Mouse (Mus musculus) mesoderm, embryonic 11.5 days (tissue): ENCODE measurements around the gene 2310061I04Rik.

Source experiments
- DNase-seq: peaks from one replicate; pipeline ENCODE4 v3.0.0-alpha.2; 2012; ENCODE audit warnings: low read depth, low spot score

2310061I04Rik gene

DNA sequence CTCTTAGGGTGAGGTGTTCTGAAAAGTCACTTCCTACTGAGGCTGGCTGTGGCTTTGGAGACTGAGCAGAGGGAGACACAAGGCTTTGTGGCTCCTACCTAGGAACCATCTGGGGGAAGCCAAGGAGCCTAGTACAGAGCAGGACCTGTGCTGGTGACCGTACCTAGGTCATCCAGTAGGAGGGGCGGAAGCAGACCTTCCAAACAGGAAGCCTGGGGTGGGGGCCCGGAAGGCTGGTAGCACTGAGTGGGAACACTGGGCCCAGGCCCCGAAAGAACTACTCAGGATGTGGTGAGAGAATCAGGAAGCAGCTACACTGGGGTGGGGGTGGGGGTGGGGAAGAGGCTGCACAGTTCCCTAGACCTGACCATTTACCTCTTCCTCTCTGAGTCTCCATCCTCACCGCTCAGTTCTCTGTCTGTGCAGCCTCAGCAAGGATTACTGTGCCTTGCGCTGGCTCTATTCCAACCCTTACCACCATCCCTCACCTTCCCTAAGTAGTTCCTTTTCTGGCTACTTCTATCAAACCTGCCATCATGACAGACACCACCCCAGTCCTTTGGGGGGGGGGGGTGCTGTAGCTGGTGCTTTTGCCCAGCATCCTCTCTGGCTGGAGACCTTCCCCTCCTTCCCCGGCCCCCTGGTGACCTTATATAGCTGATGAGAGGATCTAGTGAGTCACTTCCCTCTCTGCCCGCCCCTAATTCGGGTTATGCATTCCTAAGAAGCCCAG, 26.9 kb downstream of the 2310061I04Rik start:
- peak; percentile 26 for DNase-seq

DNA sequence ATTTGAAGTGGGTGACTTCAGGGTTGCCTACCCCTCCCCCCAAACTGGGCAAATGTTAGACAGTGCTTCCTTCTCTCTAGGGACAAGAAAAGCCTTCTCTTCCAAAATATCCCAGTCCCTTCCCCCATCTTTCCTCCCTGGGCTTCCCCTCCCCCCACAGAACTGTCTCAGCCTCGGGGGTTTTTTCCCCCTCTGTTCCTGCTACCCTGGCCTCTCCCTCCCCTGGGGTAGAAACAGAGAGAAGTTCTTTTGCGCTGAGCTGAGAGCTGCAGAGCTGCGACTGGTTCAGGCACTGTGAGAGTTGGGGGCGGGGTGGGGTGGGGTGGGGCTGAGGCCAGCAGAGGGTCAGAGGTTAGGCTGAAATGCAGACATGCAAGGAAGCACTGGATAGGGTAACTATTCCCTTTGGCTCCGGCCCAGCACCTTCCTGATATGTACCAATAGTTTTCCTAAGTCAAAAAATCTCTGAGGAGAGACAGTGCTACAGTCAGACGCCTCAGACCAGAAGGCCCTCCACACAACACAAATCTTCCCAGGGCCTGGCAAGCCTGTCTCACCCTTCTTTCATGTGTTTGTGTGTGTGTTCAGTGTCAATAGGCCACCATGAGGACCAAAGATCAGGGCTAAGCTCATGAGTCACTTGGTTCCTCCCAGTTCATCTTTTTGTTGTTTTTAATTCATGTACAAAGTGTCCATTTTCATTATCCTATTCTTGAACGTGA, 27.7 kb downstream of the 2310061I04Rik start:
- peak; percentile 61 for DNase-seq

DNA sequence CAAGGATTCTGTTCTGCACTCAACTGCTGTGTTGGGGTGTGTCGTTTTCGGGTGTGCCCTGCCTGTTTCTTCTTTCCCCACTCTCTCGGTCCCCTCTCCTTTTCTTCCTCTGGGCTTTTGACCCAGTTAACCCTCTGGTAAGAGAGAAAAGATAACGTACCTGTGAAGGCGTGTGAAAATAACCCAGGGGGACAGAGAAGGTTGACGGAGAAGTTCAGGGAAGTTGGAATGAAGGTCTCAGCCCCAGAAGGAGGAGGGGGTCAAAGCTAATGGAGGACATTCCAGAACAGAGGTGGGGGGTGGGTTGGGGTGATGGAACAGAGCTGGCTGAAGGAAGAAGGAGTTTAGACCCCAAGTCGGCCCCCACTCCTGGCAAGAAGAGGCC, 28.3 kb downstream of the 2310061I04Rik start:
- no peak for DNase-seq

DNA sequence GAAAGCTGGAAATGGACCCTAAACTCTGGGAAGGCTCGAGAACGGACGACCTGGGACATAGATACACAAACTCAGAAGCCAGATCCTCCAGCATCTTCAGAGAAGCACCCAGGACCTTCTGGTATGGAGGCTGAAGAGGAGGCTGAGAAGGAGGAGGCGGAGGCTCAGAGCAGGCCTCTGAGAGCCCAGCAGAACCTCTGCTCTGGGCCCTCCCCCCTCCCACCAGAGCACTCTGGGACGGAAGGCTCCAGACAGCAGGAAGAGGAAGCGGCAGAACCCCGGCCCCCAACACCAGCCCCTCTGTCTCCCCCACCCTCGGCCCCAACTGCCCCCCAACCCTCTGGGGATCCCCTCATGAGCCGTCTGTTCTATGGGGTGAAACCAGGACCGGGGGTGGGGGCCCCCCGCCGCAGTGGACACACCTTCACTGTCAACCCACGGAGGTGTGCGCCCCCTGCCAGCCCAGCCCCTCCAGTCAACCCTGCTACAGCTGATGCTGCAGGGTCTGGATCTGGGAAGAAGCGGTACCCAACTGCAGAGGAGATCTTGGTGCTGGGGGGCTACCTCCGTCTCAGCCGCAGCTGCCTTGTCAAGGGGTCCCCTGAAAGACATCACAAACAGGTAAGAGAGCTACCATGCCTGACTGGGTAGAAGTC, 28.9 kb downstream of the 2310061I04Rik start:
- no peak for DNase-seq

DNA sequence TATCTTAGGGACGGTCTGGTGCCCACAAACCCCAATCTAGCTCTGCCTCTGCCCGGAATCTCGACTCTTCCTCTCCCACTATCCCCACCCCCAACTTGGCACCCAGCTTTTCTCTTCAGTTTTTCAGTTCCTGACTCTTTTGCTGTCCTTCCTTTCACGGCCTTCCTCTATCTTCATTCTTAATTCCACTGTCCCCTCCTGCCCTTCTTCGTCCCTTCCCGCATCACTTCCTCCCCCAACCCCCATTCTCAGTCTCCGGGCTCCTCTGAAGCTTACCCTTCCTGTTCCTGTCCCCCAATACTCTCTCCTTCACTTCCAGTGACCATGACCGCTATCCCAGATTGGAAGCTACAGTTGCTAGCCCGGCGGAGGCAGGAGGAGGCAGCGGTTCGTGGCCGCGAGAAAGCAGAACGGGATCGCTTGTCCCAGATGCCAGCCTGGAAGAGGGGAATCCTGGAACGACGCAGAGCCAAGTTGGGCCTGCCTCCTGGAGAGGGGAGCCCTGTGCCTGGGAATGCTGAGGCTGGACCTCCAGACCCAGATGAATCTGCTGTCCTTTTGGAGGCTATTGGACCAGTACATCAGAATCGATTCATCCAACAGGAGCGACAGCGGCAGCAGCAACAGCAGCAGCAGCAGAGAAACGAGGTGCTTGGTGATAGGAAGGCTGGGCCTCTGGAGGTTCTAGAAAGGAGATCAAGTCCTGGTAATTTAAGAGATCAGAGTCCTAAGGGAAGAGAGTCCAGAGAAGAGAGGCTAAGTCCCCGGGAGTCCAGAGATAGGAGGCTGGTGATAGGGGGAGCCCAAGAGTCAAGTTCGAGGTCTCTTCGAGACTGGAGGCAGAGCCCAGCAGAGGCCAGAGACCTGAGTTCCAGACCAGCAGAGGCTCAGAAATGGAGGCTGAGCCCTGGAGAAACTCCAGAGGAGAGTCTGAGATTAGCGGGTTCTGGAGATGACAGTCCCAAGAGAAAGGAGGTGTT, 30.0 kb downstream of the 2310061I04Rik start:
- DNase-seq = no peak

DNA sequence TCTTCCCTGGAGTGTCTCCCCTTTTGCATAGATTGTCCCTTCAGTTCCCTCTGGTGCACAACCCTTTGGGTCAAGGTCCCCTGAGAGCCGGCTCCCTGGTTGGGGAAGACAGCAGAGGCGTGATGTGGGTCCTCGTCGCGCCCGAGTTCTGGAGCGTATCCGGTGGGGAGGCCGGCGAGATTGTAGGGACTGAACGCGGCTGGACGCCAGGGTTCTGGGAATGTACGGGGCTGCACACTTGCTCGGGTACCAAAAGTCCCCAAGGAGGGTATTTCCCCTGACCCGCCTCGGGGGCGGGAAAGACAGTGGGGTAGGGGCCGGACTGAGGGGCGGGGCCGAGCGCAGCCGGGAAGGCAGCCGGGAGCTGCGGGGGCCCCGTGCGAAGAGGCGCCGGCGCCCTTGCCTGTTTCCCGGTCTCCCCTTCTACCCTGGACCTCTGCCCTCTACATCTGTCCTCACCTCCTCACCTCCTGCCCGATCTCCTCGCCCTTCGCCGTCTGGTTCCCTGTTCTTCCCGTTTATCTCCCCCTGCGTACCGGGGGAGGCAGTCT, 30.9 kb downstream of the 2310061I04Rik start:
- DNase-seq = peak; percentile 65

DNA sequence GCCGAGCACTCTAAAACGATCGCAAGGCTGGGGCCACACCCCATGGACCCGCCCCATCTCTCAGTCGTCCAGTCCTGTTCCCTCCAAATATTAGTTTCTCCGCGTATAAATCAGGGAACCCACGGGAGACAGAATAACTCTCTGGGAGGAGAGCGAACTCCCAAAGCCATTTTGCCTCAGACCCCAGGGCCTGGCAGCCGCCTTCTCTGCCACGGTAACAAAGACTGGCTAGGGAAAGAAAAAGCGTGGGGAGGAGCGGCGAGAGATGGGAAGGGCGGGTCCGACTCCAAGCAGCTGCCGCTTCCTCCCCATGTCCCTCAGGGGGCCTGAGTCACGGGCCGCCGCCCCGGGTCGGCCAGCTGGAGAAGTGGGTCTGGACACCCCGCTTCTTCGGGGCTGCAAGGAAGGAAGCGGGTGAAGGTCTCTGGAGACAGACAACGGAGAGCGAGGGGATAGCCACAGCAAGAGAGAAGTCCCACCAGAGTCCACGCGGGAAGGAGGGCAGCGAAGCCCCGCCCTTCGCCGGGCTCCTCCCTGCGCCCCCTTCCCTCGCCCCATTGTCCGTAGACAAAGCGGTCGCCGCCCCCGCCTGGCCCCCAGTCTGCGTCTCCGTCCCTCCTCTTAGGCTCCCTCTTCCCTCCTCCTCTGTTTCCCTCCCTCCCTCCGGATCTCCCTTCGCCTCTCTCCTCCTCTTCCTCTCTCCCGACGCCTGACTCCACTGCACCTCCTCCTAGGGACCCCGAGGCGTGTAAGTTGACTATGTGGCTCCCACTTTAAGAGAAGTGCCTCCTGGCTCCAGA, 31.6 kb downstream of the 2310061I04Rik start, which contains the start of gene Ppp1r18:
Gene Ppp1r18, plus strand, starts transcription at position 113 of the 800 bp plus-strand sequence.
- peak; percentile 90 for DNase-seq

DNA sequence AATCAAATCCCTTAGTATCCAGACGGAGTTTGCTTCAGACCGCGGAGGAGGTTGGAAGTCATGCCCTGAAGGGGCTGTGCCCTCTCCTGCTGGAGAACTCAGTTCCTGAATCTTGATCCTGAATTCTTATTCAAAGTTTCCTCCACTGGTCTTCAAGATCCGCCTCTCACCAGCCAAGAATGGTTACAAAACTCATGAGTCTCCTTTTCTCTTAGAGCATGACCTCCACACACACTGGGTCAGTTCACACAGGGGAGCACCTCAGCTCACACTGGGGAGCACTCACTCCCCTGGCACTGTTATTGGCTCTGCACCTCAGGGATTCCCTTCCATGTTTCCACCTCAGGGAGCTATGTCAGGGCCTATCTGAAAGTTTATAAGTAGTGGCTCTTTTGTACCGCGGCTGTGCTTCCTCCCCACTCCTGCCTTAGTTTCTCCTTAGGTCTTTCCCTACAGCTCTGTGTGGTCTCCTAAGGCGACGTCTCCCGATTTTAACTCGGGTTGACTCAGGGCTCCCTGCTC, 32.3 kb downstream of the 2310061I04Rik start:
- DNase-seq = no peak

DNA sequence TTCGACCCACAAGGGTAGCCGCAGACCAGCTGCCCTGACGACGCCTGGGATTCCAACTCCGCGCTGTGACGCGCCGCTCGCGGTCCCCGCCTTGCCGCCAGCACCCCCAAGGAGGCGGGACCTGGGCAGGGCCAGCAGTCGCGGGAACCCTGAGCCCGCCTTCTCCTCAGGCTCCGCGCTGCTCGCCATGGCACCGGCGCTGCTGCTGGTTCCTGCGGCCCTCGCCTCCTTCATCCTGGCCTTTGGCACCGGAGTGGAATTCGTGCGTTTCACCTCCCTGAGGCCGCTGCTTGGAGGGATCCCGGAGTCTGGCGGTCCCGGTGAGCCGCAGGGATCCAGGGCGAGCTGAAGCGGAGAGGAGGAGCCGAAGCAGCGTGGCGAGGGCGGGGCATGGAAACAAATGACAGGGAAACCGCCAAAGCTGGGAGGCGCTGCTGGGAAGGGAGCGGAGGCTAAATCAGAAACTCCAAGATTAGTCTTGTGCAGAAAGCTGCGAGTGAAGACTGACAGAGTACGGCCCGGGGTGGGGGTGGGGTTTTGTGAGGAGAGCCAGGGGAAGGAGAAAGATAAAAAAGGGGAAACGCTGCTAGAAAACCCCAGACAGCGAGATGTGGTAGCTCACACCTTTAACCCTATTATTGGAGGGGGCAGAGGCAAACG, 35.9 kb downstream of the 2310061I04Rik start, which contains the start of gene Nrm:
Gene Nrm, plus strand, starts transcription at position 121 of the 660 bp plus-strand sequence.
- DNase-seq = peak; percentile 89

DNA sequence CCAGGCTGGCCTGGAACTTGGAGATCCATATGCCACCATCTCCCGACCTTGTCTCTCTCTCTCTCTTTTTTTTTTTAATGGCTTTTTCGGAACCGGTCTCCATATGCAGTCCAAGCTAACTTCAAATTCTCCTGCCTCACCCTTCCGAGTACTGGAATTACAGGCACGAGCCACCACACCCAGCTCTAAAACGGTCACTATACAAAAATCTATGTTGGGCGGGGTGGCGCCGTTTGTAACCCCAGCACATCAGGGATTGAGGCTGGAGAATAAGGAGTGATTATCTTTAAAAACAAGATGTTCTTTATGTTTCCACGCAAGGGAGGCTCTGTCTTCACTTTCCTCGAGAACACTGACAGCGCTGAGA, 36.4 kb downstream of the 2310061I04Rik start:
- no peak for DNase-seq

DNA sequence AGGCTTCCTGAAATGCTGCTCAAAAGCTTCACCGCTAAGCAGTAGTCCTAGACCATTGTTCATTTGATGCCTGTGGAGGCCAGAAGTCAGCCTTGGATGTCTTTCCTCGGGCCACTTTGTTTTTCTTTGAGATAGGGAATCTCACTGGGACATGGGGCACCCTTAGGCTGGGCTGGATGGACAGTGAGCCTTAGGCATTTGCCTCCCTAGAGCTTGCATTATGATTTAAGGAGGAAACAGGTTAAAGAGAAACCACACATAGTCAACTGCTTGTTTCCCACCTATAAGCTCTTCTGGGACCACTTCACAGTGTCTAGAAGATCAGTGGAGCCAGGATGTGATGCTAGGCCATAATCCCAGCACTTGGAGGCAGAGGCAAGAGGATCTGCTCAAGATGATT, 37.4 kb downstream of the 2310061I04Rik start:
- DNase-seq = no peak

DNA sequence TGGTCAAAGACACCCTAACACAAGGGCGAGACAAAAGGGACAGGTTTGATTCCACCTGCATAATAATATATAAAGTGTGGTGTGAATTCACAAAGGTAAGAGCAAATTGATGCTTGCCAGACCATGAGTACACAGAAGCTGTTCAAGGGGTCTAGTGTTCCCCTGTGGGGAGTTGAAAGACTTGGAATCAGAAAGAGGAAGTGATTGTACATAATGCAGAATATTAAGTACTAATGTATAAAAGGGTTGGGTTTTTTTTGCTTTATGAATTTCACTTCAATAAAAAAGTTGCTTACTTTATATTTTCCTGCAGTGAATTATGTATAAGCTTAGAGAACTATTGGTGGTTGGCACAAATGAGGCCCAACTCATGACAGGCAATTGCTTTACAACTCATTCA, 37.9 kb downstream of the 2310061I04Rik start:
- no peak for DNase-seq

DNA sequence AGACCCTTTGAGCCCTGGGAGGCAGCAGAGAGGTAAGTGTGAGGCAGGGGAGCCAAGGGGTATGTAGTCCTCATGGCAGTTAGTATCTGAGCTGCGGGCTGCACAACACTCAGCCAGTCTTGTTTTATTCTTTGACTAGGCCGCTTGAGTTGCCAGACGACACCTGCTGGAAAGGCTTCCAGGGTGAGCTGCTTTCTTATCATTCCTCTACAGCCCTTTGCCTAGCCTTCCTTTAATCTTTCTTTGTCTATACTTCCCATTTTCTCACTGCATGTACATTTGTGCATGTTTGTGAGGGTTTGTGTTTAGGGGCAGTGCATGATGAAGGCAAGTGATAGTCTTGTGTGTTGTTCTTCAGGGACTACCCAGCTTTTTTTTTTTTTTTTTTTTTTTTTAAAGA, 46.3 kb downstream of the 2310061I04Rik start:
- no peak for DNase-seq

DNA sequence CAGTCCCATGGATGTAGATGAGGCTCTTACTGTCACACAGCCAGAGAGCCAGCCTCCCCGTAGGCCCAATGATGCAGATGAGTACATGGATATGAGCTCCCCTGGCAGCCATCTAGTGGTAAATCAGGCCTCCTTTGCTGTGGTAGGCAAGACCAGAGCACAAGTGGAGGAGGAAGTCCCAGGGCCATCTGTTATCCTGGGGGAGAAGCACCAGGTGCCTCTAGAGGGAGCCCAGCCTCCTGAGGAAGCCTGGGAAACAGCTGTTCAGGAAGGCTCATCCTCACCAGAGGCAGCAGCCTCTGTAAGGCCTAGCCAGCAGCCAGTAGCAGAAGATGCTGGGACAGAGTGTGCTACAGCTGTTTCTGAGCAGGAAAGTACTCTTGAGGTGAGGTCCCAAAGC, 49.1 kb downstream of the 2310061I04Rik start:
- DNase-seq = no peak

DNA sequence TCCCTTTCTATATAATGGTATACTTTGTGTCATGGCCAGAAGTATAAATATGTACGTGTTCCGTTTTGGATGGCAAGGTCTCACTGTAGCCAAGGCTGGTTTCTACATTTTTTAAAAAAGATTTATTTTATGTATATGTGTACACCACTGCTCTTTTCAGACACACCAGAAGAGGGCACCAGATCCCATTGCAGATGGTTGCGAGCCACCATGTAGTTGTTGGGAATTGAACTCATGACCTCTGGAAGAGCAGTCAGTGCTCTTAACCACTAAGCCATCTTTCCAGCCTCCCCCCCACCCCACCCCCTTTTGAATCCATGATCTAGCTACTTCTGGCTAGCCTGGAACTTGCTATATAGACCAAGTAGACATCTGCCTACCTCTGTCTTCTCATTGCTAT, 53.7 kb downstream of the 2310061I04Rik start:
- no peak for DNase-seq
